Mouse (Mus musculus) lung, postnatal 0 days (tissue): ENCODE measurements around the gene Gprc5b.

Source experiments
- CTCF ChIP-seq: IDR thresholded peaks from 2 replicates; pipeline ENCODE4 v1.5.1; 2016; ENCODE audit warnings: antibody characterized with exemption, mild to moderate bottlenecking
- EP300 ChIP-seq: IDR thresholded peaks from 2 replicates; pipeline ENCODE4 v1.6.1; 2016; ENCODE audit warnings: antibody characterized with exemption, mild to moderate bottlenecking, control low read depth

GRCm38 (mm10) chr7:118936844-118937243 lies 58.2 kb downstream of the Gprc5b start:
- TF ChIP-seq CTCF = no peak
- TF ChIP-seq EP300 = no peak
